Mouse (Mus musculus) embryonic fibroblast, embryonic 13.5 days (primary cell): ENCODE data around the gene Set. TPM values are rescaled to one million over a fixed set of nuclear protein-coding genes. Genes with fewer than 3 reads are reported as not detected.
A peak's percentile ranks its signal among the peaks of the same experiment; 100 is the strongest.
"Not testable (repeated sequence)": the region's sequence is repeated elsewhere in the genome, so short reads cannot be mapped to it uniquely, and the experiment has no call there.

Source experiments
- H3K27ac ChIP-seq: 2 replicates; pipeline ENCODE4 v1.5.1; 2012; ENCODE audit warnings: low read length, control low read depth, inconsistent platforms; ENCODE audit not compliant: insufficient read depth
- H3K4me1 ChIP-seq: 2 replicates; pipeline ENCODE4 v1.6.1; 2011; ENCODE audit warnings: low read length; ENCODE audit not compliant: control insufficient read depth, insufficient read depth
- H3K4me3 ChIP-seq: 2 replicates; pipeline ENCODE4 v1.5.1; 2011; ENCODE audit warnings: mild to moderate bottlenecking, control low read depth, low read length; ENCODE audit not compliant: insufficient read depth
- CTCF ChIP-seq: IDR thresholded peaks from 2 replicates; pipeline ENCODE4 v1.5.1; 2011; ENCODE audit warnings: mild to moderate bottlenecking, control low read depth, low read length, moderate library complexity, borderline replicate concordance; ENCODE audit not compliant: insufficient read depth
- POLR2A ChIP-seq: IDR thresholded peaks from 2 replicates; pipeline ENCODE4 v1.6.1; 2011; ENCODE audit warnings: low read depth, mild to moderate bottlenecking, control low read depth, low read length, moderate library complexity
- polyA plus RNA-seq: library from polyadenylated mRNA; stranded (reverse); fragments of >200 nt; gene quantifications from 2 replicates; pipeline ENCODE4 v1.2.4, GENCODE M21; 2011; ENCODE audit warnings: low read depth; ENCODE audit not compliant: missing spikeins, insufficient read length

The Set gene
- polyA plus RNA-seq, 1 experiment = 582 TPM

DNA sequence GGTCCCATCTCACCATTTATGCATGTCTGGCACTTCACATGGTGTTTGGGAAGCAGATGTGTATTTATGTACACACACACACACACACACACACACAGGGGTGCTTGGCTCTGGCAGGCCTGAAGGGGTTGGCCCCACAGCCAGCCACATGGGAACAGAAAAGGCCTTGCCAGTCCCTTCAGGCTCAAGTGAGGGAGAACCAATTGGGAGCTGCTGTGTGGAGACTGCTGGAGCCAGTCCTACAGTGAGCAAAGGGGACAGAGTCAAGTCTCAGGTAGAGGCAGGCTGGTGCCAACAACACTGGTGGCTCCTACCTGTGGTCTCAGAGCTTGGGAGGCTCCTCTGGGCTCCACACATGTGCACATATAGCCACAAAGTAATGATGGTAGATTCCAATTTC, 17.5 kb upstream of the Set start:
- no peak overlapping the region for H3K27ac ChIP-seq

DNA sequence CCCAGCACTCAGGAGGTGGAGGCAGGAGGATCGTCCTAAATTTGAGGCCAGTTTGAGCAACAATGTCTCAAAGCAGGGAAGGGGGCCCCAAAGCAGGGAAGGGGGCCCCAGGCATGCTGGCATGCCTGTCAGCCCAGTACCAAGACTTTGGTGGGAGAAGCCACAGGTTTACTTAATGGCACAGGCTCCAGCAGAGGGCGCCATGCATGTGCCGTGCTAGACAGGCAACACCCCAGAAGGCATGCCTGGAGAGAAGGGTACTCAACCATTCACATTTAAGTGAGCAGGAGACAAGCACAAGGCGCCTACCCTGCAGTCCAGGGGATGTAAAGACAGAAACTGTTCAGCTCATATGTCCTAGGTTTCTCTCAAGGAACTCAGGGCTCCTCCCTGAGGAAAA, 14.7 kb upstream of the Set start:
- Histone ChIP-seq H3K27ac (no peak overlapping the region), H3K4me1 (no peaks in the 10 kb centered on the region), H3K4me3 (no peak overlapping the region)
- TF ChIP-seq POLR2A = no peak
- peak; percentile 94 for TF ChIP-seq CTCF

More for the DNA sequence above, 17.5 kb upstream of the Set start:
- Histone ChIP-seq H3K4me3 (no peak overlapping the region), H3K4me1 (no peaks in the 10 kb centered on the region)
- TF ChIP-seq CTCF (no peak), POLR2A (no peak)

DNA sequence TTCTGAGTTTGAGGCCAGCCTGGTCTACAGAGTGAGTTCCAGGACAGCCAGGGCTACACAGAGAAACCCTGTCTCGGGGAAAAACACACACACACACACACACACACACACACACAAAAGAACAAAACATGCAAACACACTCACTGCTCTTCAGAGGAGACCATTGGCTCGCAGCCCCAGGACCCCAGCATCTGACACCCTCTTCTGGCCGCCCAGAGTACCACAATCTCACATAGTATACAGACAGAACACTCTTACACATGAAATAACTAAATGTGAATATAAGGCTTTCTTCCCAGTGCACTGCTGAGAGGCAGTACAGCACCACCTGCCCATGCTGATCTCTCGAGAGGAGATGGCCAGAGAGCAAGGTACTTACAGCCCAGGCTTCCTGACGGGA, 12.6 kb upstream of the Set start:
- no peak overlapping the region for H3K4me3 ChIP-seq
- TF ChIP-seq CTCF = no peak
- TF ChIP-seq POLR2A = no peak
- no peaks in the 10 kb centered on the region for H3K4me1 ChIP-seq
- H3K27ac ChIP-seq = no peak overlapping the region

DNA sequence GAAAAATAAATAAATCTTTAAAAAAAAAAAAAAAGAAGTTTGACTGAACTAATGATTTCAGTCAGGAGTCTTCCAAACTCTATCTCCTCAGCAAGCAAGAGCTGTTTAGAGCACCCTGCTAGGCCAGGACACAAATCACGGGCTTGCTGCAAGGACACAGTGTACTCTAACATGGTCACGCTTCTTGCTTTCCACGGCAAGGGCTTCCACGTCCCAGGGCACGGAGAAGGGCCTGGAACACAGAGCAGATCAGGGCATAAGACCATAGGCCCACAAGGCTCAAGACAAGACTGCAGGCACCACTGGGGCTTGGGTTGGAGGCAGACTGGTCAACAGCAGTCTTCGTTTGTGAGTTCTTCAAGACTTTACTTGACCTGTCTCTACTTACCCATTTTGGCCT, 10.1 kb upstream of the Set start:
- H3K4me3 ChIP-seq = no peak overlapping the region
- no peak for TF ChIP-seq POLR2A
- TF ChIP-seq CTCF = no peak
- H3K4me1 ChIP-seq = no peaks in the 10 kb centered on the region
- H3K27ac ChIP-seq = no peak overlapping the region

DNA sequence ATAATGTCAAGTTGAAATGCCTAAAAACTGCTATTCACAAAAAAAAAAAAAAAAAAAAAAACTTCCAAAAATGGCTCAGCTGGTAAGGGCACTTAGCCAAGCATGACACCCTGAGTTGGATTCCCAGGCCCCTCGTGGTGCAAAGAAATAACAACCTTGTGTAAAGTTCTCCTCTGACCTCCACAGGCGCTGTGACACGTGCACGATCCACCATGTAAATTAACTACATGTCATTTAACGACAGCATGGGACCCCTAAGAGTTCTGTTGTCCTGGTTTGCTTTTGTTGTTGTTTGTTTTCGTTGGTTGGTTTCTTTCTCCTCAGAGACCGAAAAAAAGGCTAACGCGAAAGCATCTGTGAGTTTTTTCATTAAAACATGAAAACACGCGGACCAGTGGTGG, 9.1 kb upstream of the Set start:
- Histone ChIP-seq H3K4me1 (peaks cover 3% of the 10 kb centered on the region; the same call in 1 of the 2 replicates), H3K4me3 (peak overlapping the region; percentile 59), H3K27ac (no peak overlapping the region)
- TF ChIP-seq POLR2A (no peak), CTCF (no peak)

DNA sequence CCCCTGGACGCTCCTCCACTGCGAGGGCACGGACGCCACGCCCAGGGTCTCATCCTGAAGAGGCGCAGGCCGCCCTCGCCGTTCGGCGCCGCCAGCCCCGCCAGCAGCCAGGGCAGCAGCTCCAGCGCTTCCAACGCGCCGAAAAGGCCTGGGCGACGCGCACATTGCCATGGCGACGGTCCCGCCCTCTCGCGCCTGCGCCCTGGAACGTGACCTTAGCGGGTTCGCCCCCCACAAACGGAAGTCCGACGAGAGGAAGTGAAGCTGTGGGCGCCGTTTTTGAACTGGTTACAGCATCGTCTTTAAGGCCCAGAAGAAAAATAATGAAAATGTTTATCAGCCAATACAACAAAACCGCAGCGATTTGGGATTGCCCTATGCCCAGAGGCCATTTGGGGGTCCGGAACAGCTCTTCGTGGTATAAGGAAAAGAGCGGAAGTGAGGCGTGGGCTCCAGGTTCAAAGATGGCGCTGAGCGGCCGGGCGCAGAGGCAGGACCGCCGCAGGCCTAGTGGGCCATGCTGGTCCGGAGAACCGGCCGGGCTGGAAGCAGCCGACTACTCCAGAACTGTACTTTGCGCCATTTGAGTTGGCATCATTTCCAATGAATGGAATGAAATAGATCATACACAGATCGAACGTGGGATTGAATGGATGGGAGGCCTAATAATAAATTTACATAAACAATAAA, 8.3 kb upstream of the Set start, which contains the start of gene Wdr34:
Wdr34 (minus strand) TSS at position 183 of the 690 bp plus-strand sequence.
- Histone ChIP-seq H3K4me3 (peak within 1 kb of the TSS; percentile 59), H3K4me1 (peaks cover 3% of the 10 kb centered on the region; the same call in 1 of the 2 replicates), H3K27ac (peak within 1 kb of the TSS; percentile 82)
- no peak for TF ChIP-seq CTCF
- TF ChIP-seq POLR2A = peak; percentile 75

DNA sequence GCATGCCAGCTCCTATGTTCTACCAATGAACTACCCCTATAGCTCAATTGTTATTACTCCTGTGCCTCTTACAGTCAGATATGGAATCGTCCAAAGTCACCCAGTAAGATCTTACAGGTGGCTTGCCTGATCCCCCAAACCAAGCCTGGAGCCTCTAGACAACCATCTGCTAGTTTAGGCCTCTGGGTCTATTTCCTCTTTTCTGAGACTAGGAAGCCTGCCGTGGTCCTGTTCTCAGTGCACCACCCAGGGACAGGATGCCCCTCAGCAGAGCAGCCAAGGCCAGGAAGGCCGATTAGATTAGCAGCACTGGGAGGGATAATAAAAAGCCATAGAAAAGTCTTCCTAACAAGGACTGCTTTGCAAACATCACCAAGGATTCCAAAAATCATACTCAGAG, 7.3 kb upstream of the Set start:
- TF ChIP-seq CTCF (no peak), POLR2A (no peak)
- no peak overlapping the region for H3K4me3 ChIP-seq
- no peak overlapping the region for H3K27ac ChIP-seq

DNA sequence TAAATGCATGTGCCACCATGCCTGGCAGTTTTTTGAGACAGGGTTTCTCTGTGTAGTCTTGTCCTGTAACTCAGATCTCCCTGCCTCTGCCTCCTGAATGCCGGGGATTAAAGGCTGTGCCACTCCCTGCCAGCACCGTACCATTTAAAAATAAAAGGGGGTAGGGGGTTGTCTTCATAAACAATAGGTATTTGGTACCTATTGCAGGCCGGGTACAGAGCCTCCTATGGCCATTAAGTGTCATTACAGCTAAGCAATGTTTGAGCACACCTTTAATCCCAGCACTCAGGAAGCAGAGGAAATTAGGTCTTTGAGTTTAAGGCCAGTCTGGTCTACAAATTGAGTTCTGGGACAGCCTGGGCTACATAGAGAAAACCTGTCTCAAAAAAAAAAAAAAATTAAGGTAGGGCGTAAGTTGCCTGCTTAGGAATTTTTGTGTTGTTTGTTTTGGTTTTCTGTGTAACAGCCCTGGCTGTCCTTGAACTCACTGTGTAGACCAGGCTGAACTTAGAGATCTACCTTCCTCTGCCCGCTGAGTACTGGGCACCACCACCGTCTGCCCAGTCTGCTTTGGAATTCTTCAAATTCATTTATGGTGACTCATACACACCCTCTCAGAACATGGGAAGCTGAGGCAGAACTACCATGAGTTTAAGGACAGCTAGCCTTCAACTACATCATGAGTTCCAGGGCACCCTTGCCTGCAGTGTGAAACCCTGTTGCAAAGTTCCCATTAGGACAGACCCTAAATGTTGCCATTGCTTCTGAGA, 5.0 kb upstream of the Set start:
- TF ChIP-seq POLR2A (no peak), CTCF (no peak)

More for the DNA sequence above, 7.3 kb upstream of the Set start:
- peaks cover 3% of the 10 kb centered on the region; the same call in 1 of the 2 replicates for H3K4me1 ChIP-seq

DNA sequence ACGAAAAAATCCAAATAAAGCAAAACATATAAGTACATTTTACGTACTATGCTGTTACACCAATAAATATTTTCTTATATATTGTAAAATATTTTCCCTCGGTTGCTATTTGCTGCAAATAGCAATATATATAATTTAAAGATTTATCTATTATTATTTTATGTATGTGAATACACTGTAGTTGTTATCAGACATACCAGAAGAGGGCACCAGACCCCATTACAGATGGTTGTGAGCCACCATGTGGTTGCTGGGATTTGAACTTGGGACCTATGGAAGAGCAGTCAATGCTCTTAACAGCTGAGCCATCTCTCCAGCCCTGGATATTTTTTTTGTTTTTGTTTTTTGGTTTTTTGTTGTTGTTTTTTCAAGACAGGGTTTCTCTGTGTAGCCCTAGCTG, 1.9 kb upstream of the Set start:
- not testable (repeated sequence) for H3K4me3 ChIP-seq, H3K4me1 ChIP-seq, H3K27ac ChIP-seq

More for the DNA sequence above, 5.0 kb upstream of the Set start:
- peaks cover 3% of the 10 kb centered on the region; the same call in 1 of the 2 replicates for H3K4me1 ChIP-seq
- H3K27ac ChIP-seq = no peak overlapping the region
- H3K4me3 ChIP-seq = no peak overlapping the region

DNA sequence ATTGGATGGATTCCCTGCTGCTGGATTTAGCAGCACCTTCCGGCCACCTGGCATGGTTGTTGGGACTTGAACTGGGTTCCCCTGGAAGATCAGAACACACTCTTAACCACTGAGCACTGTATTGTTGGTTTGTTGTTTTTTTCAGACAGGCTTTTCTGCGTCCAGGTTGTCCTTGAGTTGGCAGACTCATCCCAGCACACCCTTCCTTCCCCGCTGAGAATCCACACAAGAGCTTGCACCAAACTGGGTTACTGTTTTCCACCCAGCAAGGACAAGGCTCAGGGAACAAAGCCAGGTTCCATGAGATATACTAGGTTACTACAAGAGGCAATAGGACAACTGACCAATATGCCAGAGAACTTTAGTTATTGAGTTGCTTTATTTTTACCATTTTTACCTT, 442 bp upstream of the Set start:
- Histone ChIP-seq H3K4me3 (no peak overlapping the region), H3K4me1 (peaks cover 3% of the 10 kb centered on the region; the same call in 1 of the 2 replicates), H3K27ac (no peak overlapping the region)
- no peak for TF ChIP-seq POLR2A
